8 mouse cellular contexts compared by ENCODE assay signal in genomic region chr8:70330741-70331364, GRCm38 (mm10). TPM values are rescaled to one million over a fixed set of nuclear protein-coding genes. Genes with fewer than 3 reads are reported as not detected.
DNase-seq lines count a peak whose midpoint lies in the region; ATAC-seq and TF ChIP-seq lines count a peak whose summit lies in the region.

No protein-coding gene starts in this region.

- ATAC-seq in kidney, embryonic 14.5 days (ENCODE audit: low FRiP score, low TSS enrichment): peak; percentile 84
- peak; percentile 81 for ATAC-seq in forebrain, embryonic 14.5 days
- peak; percentile 64 for ATAC-seq in intestine, embryonic 16.5 days
- ATAC-seq in liver, embryonic 14.5 days (ENCODE audit: insufficient read depth): peak; percentile 46

- H3K36me3 ChIP-seq in kidney, embryonic 14.5 days (ENCODE audit: control insufficient read depth, insufficient read depth, low read length): peaks cover 46% of the 10 kb centered on the region
- peaks cover 3% of the 10 kb centered on the region for H3K36me3 ChIP-seq in kidney, adult 2 months (ENCODE audit: control insufficient read depth, insufficient read depth, low read length)
- peaks cover 74% of the 10 kb centered on the region for H3K36me3 ChIP-seq in forebrain, embryonic 14.5 days (ENCODE audit: control insufficient read depth, insufficient read depth, low read length)
- H3K36me3 ChIP-seq in intestine, embryonic 16.5 days (ENCODE audit: control insufficient read depth, insufficient read depth, low read length): peaks cover 42% of the 10 kb centered on the region
- H3K36me3 ChIP-seq in liver, embryonic 14.5 days (replicated peaks; ENCODE audit: control insufficient read depth, insufficient read depth, low read depth): peaks cover 50% of the 10 kb centered on the region

- 36% methylated on average over 48 of the region's 53 CpGs for WGBS in kidney, embryonic 14.5 days
- WGBS in kidney, adult 2 months: 55% methylated on average over 53 of the region's 53 CpGs
- WGBS in forebrain, embryonic 14.5 days: 30% methylated on average over 53 of the region's 53 CpGs
- WGBS in intestine, embryonic 16.5 days: 46% methylated on average over 53 of the region's 53 CpGs
- WGBS in liver, embryonic 14.5 days (ENCODE audit: insufficient replicate concordance): 54% methylated on average over 53 of the region's 53 CpGs

- H3K9me3 ChIP-seq in kidney, embryonic 14.5 days (ENCODE audit: control insufficient read depth, low read length): no peaks in the 10 kb centered on the region
- H3K9me3 ChIP-seq in forebrain, embryonic 14.5 days (replicated peaks; ENCODE audit: control insufficient read depth, low read length): no peaks in the 10 kb centered on the region
- no peaks in the 10 kb centered on the region for H3K9me3 ChIP-seq in intestine, embryonic 16.5 days (ENCODE audit: control insufficient read depth, low read length)
- no peaks in the 10 kb centered on the region for H3K9me3 ChIP-seq in liver, embryonic 14.5 days (ENCODE audit: control insufficient read depth, low read length)

- TF ChIP-seq EP300 in liver, embryonic 14.5 days (IDR thresholded peaks at IDR 0.05; ENCODE audit: low read depth): 0 out of 2 replicates have a peak, but pooled peaks have one; percentile 6

- TF ChIP-seq POLR2A in kidney, adult 2 months (IDR thresholded peaks at IDR 0.05; ENCODE audit: low read depth, low read length): no peak

- peak overlapping the region; percentile 42; the same call in 1 of the 2 replicates for H3K9ac ChIP-seq in kidney, embryonic 14.5 days (ENCODE audit: low read depth, low read length)
- peak overlapping the region; percentile 37 for H3K9ac ChIP-seq in forebrain, embryonic 14.5 days (ENCODE audit: low read length)
- H3K9ac ChIP-seq in intestine, embryonic 16.5 days (ENCODE audit: low read depth, low read length): no peak overlapping the region
- no peak overlapping the region for H3K9ac ChIP-seq in liver, embryonic 14.5 days (replicated peaks)

- no peaks in the 10 kb centered on the region for H3K27me3 ChIP-seq in kidney, embryonic 14.5 days (ENCODE audit: control insufficient read depth, insufficient read depth, low read length)
- no peaks in the 10 kb centered on the region for H3K27me3 ChIP-seq in kidney, adult 2 months (replicated peaks; ENCODE audit: control insufficient read depth, insufficient read depth, low read length)
- no peaks in the 10 kb centered on the region for H3K27me3 ChIP-seq in forebrain, embryonic 14.5 days (replicated peaks; ENCODE audit: control insufficient read depth, insufficient read depth, low read length)
- no peaks in the 10 kb centered on the region for H3K27me3 ChIP-seq in intestine, embryonic 16.5 days (replicated peaks; ENCODE audit: control insufficient read depth, insufficient read depth, low read length)
- no peaks in the 10 kb centered on the region for H3K27me3 ChIP-seq in liver, embryonic 14.5 days (ENCODE audit: control insufficient read depth, insufficient read depth, low read length)

- DNase-seq in kidney, adult 2 months: no peak
- DNase-seq in adrenal gland, postnatal 36 days: peak; percentile 70 to 80
- DNase-seq in forebrain, embryonic 14.5 days (ENCODE audit: low spot score): peak; percentile 71
- DNase-seq in liver, embryonic 14.5 days (ENCODE audit: low read depth in 3 of 3, low spot score in 3 of 3): no peak
- peak; percentile 76 for DNase-seq in right cerebral cortex, postnatal 14 days
- no peak for DNase-seq in urinary bladder, adult 18-20 months (ENCODE audit: low spot score in 2 of 2)

- no peak; the same call in 1 of the 2 replicates for TF ChIP-seq CTCF in kidney, adult 2 months (conservative IDR thresholded peaks at IDR 0.05; ENCODE audit: insufficient read depth, insufficient read length, low read depth, low read length)
- peak; percentile 73 for TF ChIP-seq CTCF in liver, embryonic 14.5 days (IDR thresholded peaks at IDR 0.05; ENCODE audit: low read depth)

- H3K4me3 ChIP-seq in kidney, embryonic 14.5 days (ENCODE audit: low read length): peak overlapping the region; percentile 3
- H3K4me3 ChIP-seq in kidney, adult 2 months (ENCODE audit: insufficient read depth, low read depth, low read length): no peak overlapping the region
- no peak overlapping the region for H3K4me3 ChIP-seq in forebrain, embryonic 14.5 days (ENCODE audit: low read depth, low read length)
- H3K4me3 ChIP-seq in intestine, embryonic 16.5 days (ENCODE audit: low read length): no peak overlapping the region; the same call in 1 of the 2 replicates
- H3K4me3 ChIP-seq in liver, embryonic 14.5 days (ENCODE audit: insufficient read depth in 1 of 2, low read depth in 2 of 2, low read length in 2 of 2): no peak overlapping the region

- H3K4me2 ChIP-seq in kidney, embryonic 14.5 days (replicated peaks; ENCODE audit: low read depth, low read length): peak overlapping the region; percentile 35
- peak overlapping the region; percentile 28; the same call in 1 of the 2 replicates for H3K4me2 ChIP-seq in forebrain, embryonic 14.5 days (ENCODE audit: low read length)
- 0 out of 2 replicates have a peak overlapping the region, but pooled peaks have one; percentile 33 for H3K4me2 ChIP-seq in intestine, embryonic 16.5 days (ENCODE audit: low read depth, low read length)
- H3K4me2 ChIP-seq in liver, embryonic 14.5 days (ENCODE audit: low read depth): no peak overlapping the region

- no peak overlapping the region for H3K27ac ChIP-seq in kidney, embryonic 14.5 days (ENCODE audit: low read depth, low read length)
- H3K27ac ChIP-seq in kidney, adult 2 months (ENCODE audit: insufficient read depth, low read depth, low read length): no peak overlapping the region
- 0 out of 2 replicates have a peak overlapping the region, but pooled peaks have one; percentile 5 for H3K27ac ChIP-seq in forebrain, embryonic 14.5 days (ENCODE audit: low read depth, low read length)
- H3K27ac ChIP-seq in intestine, embryonic 16.5 days (ENCODE audit: low read length): no peak overlapping the region
- no peak overlapping the region for H3K27ac ChIP-seq in liver, embryonic 14.5 days

- H3K4me1 ChIP-seq in kidney, embryonic 14.5 days (ENCODE audit: control insufficient read depth, insufficient read depth, low read length): peaks cover 20% of the 10 kb centered on the region
- H3K4me1 ChIP-seq in kidney, adult 2 months (ENCODE audit: control insufficient read depth, insufficient read depth, low read length): no peaks in the 10 kb centered on the region
- peaks cover 18% of the 10 kb centered on the region for H3K4me1 ChIP-seq in forebrain, embryonic 14.5 days (ENCODE audit: control insufficient read depth, insufficient read depth, low read length)
- peaks cover 10% of the 10 kb centered on the region; the same call in 1 of the 2 replicates for H3K4me1 ChIP-seq in intestine, embryonic 16.5 days (ENCODE audit: control insufficient read depth, insufficient read depth, low read length)
- H3K4me1 ChIP-seq in liver, embryonic 14.5 days (replicated peaks; ENCODE audit: control insufficient read depth in 2 of 2, insufficient read depth in 2 of 2, low read length in 1 of 2): peaks cover 8 to 18% of the 10 kb centered on the region in 2 experiments

RNA-seq across cellular contexts. Expression of gene Gdf1, which starts 1.2 kb away (rescaled TPM):
- 7.6 and 7.9 TPM in 2 replicates for polyA plus RNA-seq in kidney, embryonic 14.5 days (2014; fragmentation: Nextera tagmentation; extraction: Ambion mirVana)
- polyA plus RNA-seq in kidney, adult 2 months (2012; rRNA removed): 0.08 TPM in 1 of 2 replicates, not detected in the other
- under 1 TPM in 1 of 2 experiments, not detected in 1; 0.30 TPM for total RNA-seq in adrenal gland, postnatal 36 days (2021)
- polyA plus RNA-seq in forebrain, embryonic 14.5 days (2014; fragmentation: Nextera tagmentation; extraction: Ambion mirVana): 2.1 and 4.2 TPM in 2 replicates
- polyA plus RNA-seq in intestine, embryonic 16.5 days (2015; fragmentation: Nextera tagmentation; extraction: Ambion mirVana): 0.53 and 0.78 TPM in 2 replicates
- 0.16 and 0.22 TPM in 2 replicates for polyA plus RNA-seq in liver, embryonic 14.5 days (2012; rRNA removed)
- not detected in 2 replicates for polyA plus RNA-seq in liver, embryonic 14.5 days (2014; fragmentation: Nextera tagmentation; extraction: Ambion mirVana)

RNA-seq across cellular contexts. Expression of gene Cers1, which starts 15.3 kb away (rescaled TPM):
- polyA plus RNA-seq in kidney, embryonic 14.5 days (2014; fragmentation: Nextera tagmentation; extraction: Ambion mirVana): 2.3 and 2.6 TPM in 2 replicates
- polyA plus RNA-seq in kidney, adult 2 months (2012; rRNA removed): 0.58 and 0.66 TPM in 2 replicates
- 1 to 10 TPM; 1.8 to 2.2 TPM for total RNA-seq in adrenal gland, postnatal 36 days (2021)
- 20.8 and 27.6 TPM in 2 replicates for polyA plus RNA-seq in forebrain, embryonic 14.5 days (2014; fragmentation: Nextera tagmentation; extraction: Ambion mirVana)
- polyA plus RNA-seq in intestine, embryonic 16.5 days (2015; fragmentation: Nextera tagmentation; extraction: Ambion mirVana): 2.1 and 3.2 TPM in 2 replicates
- polyA plus RNA-seq in liver, embryonic 14.5 days (2012; rRNA removed): 0.09 and 0.14 TPM in 2 replicates
- polyA plus RNA-seq in liver, embryonic 14.5 days (2014; fragmentation: Nextera tagmentation; extraction: Ambion mirVana): not detected in 2 replicates

RNA-seq across cellular contexts. Expression of gene Upf1, which starts 22.2 kb away (rescaled TPM):
- 21.8 and 24.2 TPM in 2 replicates for polyA plus RNA-seq in kidney, embryonic 14.5 days (2014; fragmentation: Nextera tagmentation; extraction: Ambion mirVana)
- 25.8 and 27.4 TPM in 2 replicates for polyA plus RNA-seq in kidney, adult 2 months (2012; rRNA removed)
- total RNA-seq in adrenal gland, postnatal 36 days (2021): 10 to 100 TPM; 62.2 to 67.6 TPM
- polyA plus RNA-seq in forebrain, embryonic 14.5 days (2014; fragmentation: Nextera tagmentation; extraction: Ambion mirVana): 11.8 and 14.0 TPM in 2 replicates
- polyA plus RNA-seq in intestine, embryonic 16.5 days (2015; fragmentation: Nextera tagmentation; extraction: Ambion mirVana): 6.8 and 7.4 TPM in 2 replicates
- polyA plus RNA-seq in liver, embryonic 14.5 days (2012; rRNA removed): 12.3 and 14.1 TPM in 2 replicates
- 9.3 and 11.6 TPM in 2 replicates for polyA plus RNA-seq in liver, embryonic 14.5 days (2014; fragmentation: Nextera tagmentation; extraction: Ambion mirVana)

RNA-seq across cellular contexts. Expression of gene Cope, which starts 28.5 kb away (rescaled TPM):
- 322 and 327 TPM in 2 replicates for polyA plus RNA-seq in kidney, embryonic 14.5 days (2014; fragmentation: Nextera tagmentation; extraction: Ambion mirVana)
- polyA plus RNA-seq in kidney, adult 2 months (2012; rRNA removed): 277 and 300 TPM in 2 replicates
- 100 to 1,000 TPM; 194 to 215 TPM for total RNA-seq in adrenal gland, postnatal 36 days (2021)
- 305 and 332 TPM in 2 replicates for polyA plus RNA-seq in forebrain, embryonic 14.5 days (2014; fragmentation: Nextera tagmentation; extraction: Ambion mirVana)
- 432 and 443 TPM in 2 replicates for polyA plus RNA-seq in intestine, embryonic 16.5 days (2015; fragmentation: Nextera tagmentation; extraction: Ambion mirVana)
- 138 and 180 TPM in 2 replicates for polyA plus RNA-seq in liver, embryonic 14.5 days (2012; rRNA removed)
- 164 and 171 TPM in 2 replicates for polyA plus RNA-seq in liver, embryonic 14.5 days (2014; fragmentation: Nextera tagmentation; extraction: Ambion mirVana)

RNA-seq across cellular contexts. Expression of gene Ddx49, which starts 28.6 kb away (rescaled TPM):
- polyA plus RNA-seq in kidney, embryonic 14.5 days (2014; fragmentation: Nextera tagmentation; extraction: Ambion mirVana): 49.9 TPM in 2 replicates
- 38.8 and 42.0 TPM in 2 replicates for polyA plus RNA-seq in kidney, adult 2 months (2012; rRNA removed)
- total RNA-seq in adrenal gland, postnatal 36 days (2021): 10 to 100 TPM; 69.9 to 72.0 TPM
- 51.5 and 52.3 TPM in 2 replicates for polyA plus RNA-seq in forebrain, embryonic 14.5 days (2014; fragmentation: Nextera tagmentation; extraction: Ambion mirVana)
- polyA plus RNA-seq in intestine, embryonic 16.5 days (2015; fragmentation: Nextera tagmentation; extraction: Ambion mirVana): 44.2 and 48.4 TPM in 2 replicates
- 17.9 and 20.3 TPM in 2 replicates for polyA plus RNA-seq in liver, embryonic 14.5 days (2012; rRNA removed)
- 20.8 and 22.3 TPM in 2 replicates for polyA plus RNA-seq in liver, embryonic 14.5 days (2014; fragmentation: Nextera tagmentation; extraction: Ambion mirVana)

Comparison
In these comparisons a context has a peak if more than half of its experiments do, and no peak if none do; other contexts are left out.
1. H3K9ac ChIP-seq: peak in kidney, embryonic 14.5 days (single experiment) and forebrain, embryonic 14.5 days (single experiment); none in intestine, embryonic 16.5 days (single experiment) and liver, embryonic 14.5 days (single experiment).
2. DNase-seq: peak in adrenal gland, postnatal 36 days (2 of 2), forebrain, embryonic 14.5 days (single experiment) and right cerebral cortex, postnatal 14 days (single experiment); none in kidney, adult 2 months (single experiment), liver, embryonic 14.5 days (0 of 3) and urinary bladder, adult 18-20 months (0 of 2).
3. Peak in every context shown above with its lines, with median percentiles within 50 percentile points of each other: ATAC-seq.